Mouse (Mus musculus): ENCODE measurements around the gene Ajap1. TPM values are rescaled to one million over a fixed set of nuclear protein-coding genes. Genes with fewer than 3 reads are reported as not detected.
A peak's percentile ranks its signal among the peaks of the same experiment; 100 is the strongest.

Ajap1 gene
- not detected in 2 replicates for total RNA-seq (2017)

- ATAC-seq (replicated peaks in 1 of 2; ENCODE audit: insufficient read depth in 1 of 2, low FRiP score in 2 of 2, low TSS enrichment in 1 of 2, low read depth in 1 of 2, poor library complexity in 2 of 2, severe bottlenecking in 2 of 2), result no peak
These were observed at the start of gene Ajap1 for GRCm38 (mm10) chr4:153482459-153483338. TSS of gene Ajap1 (minus strand) at chr4:153482811.

- ATAC-seq (replicated peaks in 1 of 2; ENCODE audit: insufficient read depth in 1 of 2, low FRiP score in 2 of 2, low TSS enrichment in 1 of 2, low read depth in 1 of 2, poor library complexity in 2 of 2, severe bottlenecking in 2 of 2), result no peak
These were observed 47.9 kb upstream of the Ajap1 start for GRCm38 (mm10) chr4:153530536-153530935.

GRCm38 (mm10) chr4:153521601-153522000 lies 39.0 kb upstream of the Ajap1 start:
- no peak for ATAC-seq (replicated peaks in 1 of 2; ENCODE audit: insufficient read depth in 1 of 2, low FRiP score in 2 of 2, low TSS enrichment in 1 of 2, low read depth in 1 of 2, poor library complexity in 2 of 2, severe bottlenecking in 2 of 2)

- no peak for ATAC-seq (replicated peaks in 1 of 2; ENCODE audit: insufficient read depth in 1 of 2, low FRiP score in 2 of 2, low TSS enrichment in 1 of 2, low read depth in 1 of 2, poor library complexity in 2 of 2, severe bottlenecking in 2 of 2)
These were observed 37.3 kb upstream of the Ajap1 start for GRCm38 (mm10) chr4:153519888-153520287.

GRCm38 (mm10) chr4:153519289-153519688 lies 36.7 kb upstream of the Ajap1 start:
- no peak for ATAC-seq (replicated peaks in 1 of 2; ENCODE audit: insufficient read depth in 1 of 2, low FRiP score in 2 of 2, low TSS enrichment in 1 of 2, low read depth in 1 of 2, poor library complexity in 2 of 2, severe bottlenecking in 2 of 2)

- ATAC-seq (replicated peaks in 1 of 2; ENCODE audit: insufficient read depth in 1 of 2, low FRiP score in 2 of 2, low TSS enrichment in 1 of 2, low read depth in 1 of 2, poor library complexity in 2 of 2, severe bottlenecking in 2 of 2), result no peak
These were observed 33.2 kb upstream of the Ajap1 start for GRCm38 (mm10) chr4:153515786-153516185.

GRCm38 (mm10) chr4:153514071-153514470 lies 31.5 kb upstream of the Ajap1 start:
- no peak for ATAC-seq (replicated peaks in 1 of 2; ENCODE audit: insufficient read depth in 1 of 2, low FRiP score in 2 of 2, low TSS enrichment in 1 of 2, low read depth in 1 of 2, poor library complexity in 2 of 2, severe bottlenecking in 2 of 2)

GRCm38 (mm10) chr4:153511530-153511929 lies 28.9 kb upstream of the Ajap1 start:
- ATAC-seq (replicated peaks in 1 of 2; ENCODE audit: insufficient read depth in 1 of 2, low FRiP score in 2 of 2, low TSS enrichment in 1 of 2, low read depth in 1 of 2, poor library complexity in 2 of 2, severe bottlenecking in 2 of 2), result no peak

GRCm38 (mm10) chr4:153501936-153502335 lies 19.3 kb upstream of the Ajap1 start:
- no peak for ATAC-seq (replicated peaks in 1 of 2; ENCODE audit: insufficient read depth in 1 of 2, low FRiP score in 2 of 2, low TSS enrichment in 1 of 2, low read depth in 1 of 2, poor library complexity in 2 of 2, severe bottlenecking in 2 of 2)

GRCm38 (mm10) chr4:153492444-153492843 lies 9.8 kb upstream of the Ajap1 start:
- no peak for ATAC-seq (replicated peaks in 1 of 2; ENCODE audit: insufficient read depth in 1 of 2, low FRiP score in 2 of 2, low TSS enrichment in 1 of 2, low read depth in 1 of 2, poor library complexity in 2 of 2, severe bottlenecking in 2 of 2)

GRCm38 (mm10) chr4:153489116-153489515 lies 6.5 kb upstream of the Ajap1 start:
- ATAC-seq (replicated peaks in 1 of 2; ENCODE audit: insufficient read depth in 1 of 2, low FRiP score in 2 of 2, low TSS enrichment in 1 of 2, low read depth in 1 of 2, poor library complexity in 2 of 2, severe bottlenecking in 2 of 2), result no peak

GRCm38 (mm10) chr4:153485913-153486312 lies 3.3 kb upstream of the Ajap1 start:
- ATAC-seq (replicated peaks in 1 of 2; ENCODE audit: insufficient read depth in 1 of 2, low FRiP score in 2 of 2, low TSS enrichment in 1 of 2, low read depth in 1 of 2, poor library complexity in 2 of 2, severe bottlenecking in 2 of 2), result no peak

GRCm38 (mm10) chr4:153484392-153484791 lies 1.8 kb upstream of the Ajap1 start:
- ATAC-seq (replicated peaks in 1 of 2; ENCODE audit: insufficient read depth in 1 of 2, low FRiP score in 2 of 2, low TSS enrichment in 1 of 2, low read depth in 1 of 2, poor library complexity in 2 of 2, severe bottlenecking in 2 of 2), result peak in 1 of 2 experiments; percentile 67; a peak in 2 of 4 replicates

GRCm38 (mm10) chr4:153481361-153482234 lies 1.0 kb downstream of the Ajap1 start:
- ATAC-seq (replicated peaks in 1 of 2; ENCODE audit: insufficient read depth in 1 of 2, low FRiP score in 2 of 2, low TSS enrichment in 1 of 2, low read depth in 1 of 2, poor library complexity in 2 of 2, severe bottlenecking in 2 of 2), result no peak

- ATAC-seq (replicated peaks in 1 of 2; ENCODE audit: insufficient read depth in 1 of 2, low FRiP score in 2 of 2, low TSS enrichment in 1 of 2, low read depth in 1 of 2, poor library complexity in 2 of 2, severe bottlenecking in 2 of 2), result no peak
These were observed 1.9 kb downstream of the Ajap1 start for GRCm38 (mm10) chr4:153480551-153481262.

- 0 out of 4 replicates have a peak, but pooled peaks of 1 of the 2 experiments have one; percentile 17 for ATAC-seq (replicated peaks in 1 of 2; ENCODE audit: insufficient read depth in 1 of 2, low FRiP score in 2 of 2, low TSS enrichment in 1 of 2, low read depth in 1 of 2, poor library complexity in 2 of 2, severe bottlenecking in 2 of 2)
These were observed 3.5 kb downstream of the Ajap1 start for GRCm38 (mm10) chr4:153479144-153479543.

- ATAC-seq (replicated peaks in 1 of 2; ENCODE audit: insufficient read depth in 1 of 2, low FRiP score in 2 of 2, low TSS enrichment in 1 of 2, low read depth in 1 of 2, poor library complexity in 2 of 2, severe bottlenecking in 2 of 2), result no peak
These were observed 8.9 kb downstream of the Ajap1 start for GRCm38 (mm10) chr4:153473480-153474252.
